Mouse (Mus musculus) megakaryocyte, embryonic 14.5 days (primary cell): ENCODE data around the gene Dhx38. TPM values are rescaled to one million over a fixed set of nuclear protein-coding genes. Genes with fewer than 3 reads are reported as not detected.

Experiments used
- H3K27me3 ChIP-seq: replicated peaks from 2 replicates; pipeline ENCODE3; 2012; ENCODE audit warnings: inconsistent platforms
- H3K36me3 ChIP-seq: replicated peaks from 2 replicates; pipeline ENCODE3; 2012; ENCODE audit warnings: low read length, inconsistent platforms, mixed read lengths
- H3K4me1 ChIP-seq: 2 replicates; pipeline ENCODE4 v1.6.1; 2012; ENCODE audit warnings: inconsistent platforms
- H3K4me3 ChIP-seq: replicated peaks from 2 replicates; pipeline ENCODE3; 2012; ENCODE audit warnings: moderate library complexity, mild to moderate bottlenecking, inconsistent platforms
- H3K9me3 ChIP-seq: 2 replicates; pipeline ENCODE4 v1.6.1; 2012; ENCODE audit warnings: inconsistent platforms
- FLI1 ChIP-seq: IDR thresholded peaks from 2 replicates; pipeline ENCODE4 v1.6.1; 2012; ENCODE audit warnings: low read length, inconsistent platforms, mixed read lengths
- GATA1 ChIP-seq: IDR thresholded peaks from 3 replicates; pipeline ENCODE4 v1.6.1; 2012; ENCODE audit warnings: mixed read lengths, low read length, inconsistent platforms, borderline replicate concordance
- polyA plus RNA-seq: library from polyadenylated mRNA; stranded (reverse); fragments of >175 nt; gene quantifications from 2 replicates; pipeline ENCODE4 v1.2.3, GENCODE M21; 2012; ENCODE audit warnings: low replicate concordance; ENCODE audit not compliant: insufficient read depth

Gene Dhx38
- 18.8 and 29.4 TPM in 2 replicates for polyA plus RNA-seq

GRCm38 (mm10) chr8:109565498-109566333 is at the start of gene Dhx38, which contains the start of gene Txnl4b:
Dhx38 (minus strand) TSS chr8:109565861.
Txnl4b (plus strand) TSS chr8:109565892.
- Histone ChIP-seq H3K4me3 (peak within 1 kb of the TSS; percentile 98), H3K27me3 (no peaks in the 10 kb centered on the region), H3K36me3 (peaks cover 51% of the 10 kb centered on the region), H3K9me3 (no peaks in the 10 kb centered on the region), H3K4me1 (peaks cover 46% of the 10 kb centered on the region)
- TF ChIP-seq GATA1: no peak
- peak; percentile 100 for TF ChIP-seq FLI1

GRCm38 (mm10) chr8:109614243-109615210 is 48.9 kb upstream of the Dhx38 start, which contains the start of gene Pkd1l3:
Pkd1l3 (plus strand) TSS chr8:109614517.
- Histone ChIP-seq H3K27me3 (no peaks in the 10 kb centered on the region), H3K36me3 (peaks cover 37% of the 10 kb centered on the region), H3K9me3 (peaks cover 22% of the 10 kb centered on the region), H3K4me3 (peak within 1 kb of the TSS; percentile 89), H3K4me1 (peaks cover 65% of the 10 kb centered on the region)
- peak; percentile 37; the same call in 1 of the 3 replicates for TF ChIP-seq GATA1
- no peak for TF ChIP-seq FLI1

GRCm38 (mm10) chr8:109609153-109609502 is 43.5 kb upstream of the Dhx38 start:
- Histone ChIP-seq H3K4me1 (peaks cover 71% of the 10 kb centered on the region), H3K36me3 (peaks cover 24% of the 10 kb centered on the region), H3K27me3 (no peaks in the 10 kb centered on the region), H3K9me3 (no peaks in the 10 kb centered on the region), H3K4me3 (peak overlapping the region; percentile 97)
- TF ChIP-seq FLI1: no peak
- TF ChIP-seq GATA1: no peak

GRCm38 (mm10) chr8:109608271-109609152 is 42.9 kb upstream of the Dhx38 start, which contains the start of gene Dhodh:
Dhodh (minus strand) TSS chr8:109608673.
- no peaks in the 10 kb centered on the region for H3K27me3 ChIP-seq
- H3K36me3 ChIP-seq: peaks cover 31% of the 10 kb centered on the region
- no peaks in the 10 kb centered on the region for H3K9me3 ChIP-seq
- H3K4me1 ChIP-seq: peaks cover 65% of the 10 kb centered on the region
- peak within 1 kb of the TSS; percentile 97 for H3K4me3 ChIP-seq
- TF ChIP-seq FLI1 (no peak; the same call in 1 of the 2 replicates), GATA1 (no peak)

GRCm38 (mm10) chr8:109607650-109608049 is 42.0 kb upstream of the Dhx38 start:
- H3K36me3 ChIP-seq: peaks cover 39% of the 10 kb centered on the region
- H3K9me3 ChIP-seq: no peaks in the 10 kb centered on the region
- H3K4me3 ChIP-seq: peak overlapping the region; percentile 97
- H3K4me1 ChIP-seq: peaks cover 56% of the 10 kb centered on the region
- no peaks in the 10 kb centered on the region for H3K27me3 ChIP-seq
- no peak for TF ChIP-seq GATA1
- no peak for TF ChIP-seq FLI1

- H3K27me3 ChIP-seq: no peaks in the 10 kb centered on the region
- TF ChIP-seq FLI1 (no peak), GATA1 (no peak)
- H3K4me1 ChIP-seq: peaks cover 51% of the 10 kb centered on the region
- no peaks in the 10 kb centered on the region for H3K9me3 ChIP-seq
- H3K36me3 ChIP-seq: peaks cover 48% of the 10 kb centered on the region
- peak overlapping the region; percentile 1 for H3K4me3 ChIP-seq
Measured at GRCm38 (mm10) chr8:109606725-109607124, 41.1 kb upstream of the Dhx38 start.

- Histone ChIP-seq H3K27me3 (no peaks in the 10 kb centered on the region), H3K4me3 (no peak overlapping the region), H3K4me1 (peaks cover 8% of the 10 kb centered on the region; the same call in 1 of the 2 replicates), H3K36me3 (peaks cover 87% of the 10 kb centered on the region), H3K9me3 (no peaks in the 10 kb centered on the region)
- no peak for TF ChIP-seq FLI1
- TF ChIP-seq GATA1: no peak
Measured at GRCm38 (mm10) chr8:109595854-109596253, 30.2 kb upstream of the Dhx38 start.

GRCm38 (mm10) chr8:109593117-109593788 is 27.6 kb upstream of the Dhx38 start:
- no peak for TF ChIP-seq GATA1
- no peak for TF ChIP-seq FLI1
- Histone ChIP-seq H3K4me1 (peaks cover 8% of the 10 kb centered on the region; the same call in 1 of the 2 replicates), H3K36me3 (peaks cover 62% of the 10 kb centered on the region), H3K4me3 (no peak overlapping the region), H3K9me3 (no peaks in the 10 kb centered on the region), H3K27me3 (peaks cover 3% of the 10 kb centered on the region)
